Mouse (Mus musculus): Measurements from ENCODE around the gene Trim67. TPM values are rescaled to one million over a fixed set of nuclear protein-coding genes. Genes with fewer than 3 reads are reported as not detected.

Gene Trim67
- polyA plus RNA-seq, 1 experiment from 2014 or later = 0.70 TPM

DNA sequence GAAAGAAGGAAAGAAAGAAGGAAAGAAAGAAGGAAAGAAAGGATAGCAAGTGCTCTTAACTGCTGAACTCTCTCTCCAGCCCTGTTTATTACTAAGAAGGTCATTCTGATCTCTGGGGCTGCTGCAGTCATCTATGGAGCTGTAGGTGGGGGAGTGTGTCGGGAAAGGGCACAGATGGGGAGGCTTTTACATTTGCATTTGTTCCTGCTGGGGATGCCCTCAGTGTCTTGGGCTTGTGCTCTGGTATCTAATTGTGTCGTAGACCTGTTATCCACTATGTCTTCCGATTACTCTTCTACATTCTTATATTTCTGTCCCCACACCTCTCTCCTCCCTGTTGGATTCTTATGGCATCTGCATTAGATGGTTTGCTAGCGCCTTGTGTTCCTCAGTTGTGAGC, 13.1 kb downstream of the Trim67 start:
- Histone ChIP-seq H3K4me1 (ENCODE audit: insufficient read depth) (no peaks in the 10 kb centered on the region), H3K27me3 (ENCODE audit: insufficient read depth, low read length) (no peaks in the 10 kb centered on the region), H3K9me3 (ENCODE audit: low read depth, low read length) (no peaks in the 10 kb centered on the region), H3K4me2 (no peak overlapping the region), H3K36me3 (ENCODE audit: insufficient read depth) (no peaks in the 10 kb centered on the region), H3K27ac (ENCODE audit: low read depth) (no peak overlapping the region), H3K9ac (no peak overlapping the region), H3K4me3 (ENCODE audit: low read depth, low read length) (no peak overlapping the region)
- no peak for TF ChIP-seq CTCF (IDR thresholded peaks at IDR 0.05; ENCODE audit: low read depth)
- DNase-seq (no peak), ATAC-seq (ENCODE audit: insufficient read depth) (no peak)
- 81% methylated on average over 4 of the region's 4 CpGs for WGBS

DNA sequence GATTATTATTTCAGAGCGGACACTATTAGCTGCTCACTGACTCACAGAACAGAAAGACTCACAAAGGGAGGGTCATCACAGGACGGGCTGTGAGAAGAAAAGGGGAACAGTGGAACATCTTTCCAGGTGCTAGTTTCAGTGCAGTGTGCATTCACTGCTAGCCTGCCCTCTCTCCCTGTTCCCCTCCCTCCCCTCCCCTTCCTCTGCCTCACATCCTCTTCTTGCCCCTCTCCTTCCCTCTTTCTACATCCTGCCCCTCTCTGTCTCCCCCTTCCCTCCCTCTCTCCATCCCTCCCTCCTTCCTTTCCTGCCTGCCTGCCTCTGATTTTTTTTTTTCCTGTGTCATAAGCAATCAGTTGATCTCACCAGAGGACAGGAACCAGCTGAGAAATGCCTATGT, 16.5 kb downstream of the Trim67 start:
- DNase-seq = no peak
- H3K9me3 ChIP-seq (ENCODE audit: low read depth, low read length) = no peaks in the 10 kb centered on the region
- no peak overlapping the region for H3K27ac ChIP-seq (ENCODE audit: low read depth)
- H3K4me2 ChIP-seq = no peak overlapping the region
- no peaks in the 10 kb centered on the region for H3K4me1 ChIP-seq (ENCODE audit: insufficient read depth)
- WGBS = 55% methylated on average over 2 of the region's 2 CpGs
- H3K4me3 ChIP-seq (ENCODE audit: low read depth, low read length) = no peak overlapping the region
- H3K36me3 ChIP-seq (ENCODE audit: insufficient read depth) = no peaks in the 10 kb centered on the region
- TF ChIP-seq CTCF (IDR thresholded peaks at IDR 0.05; ENCODE audit: low read depth) = no peak
- ATAC-seq (ENCODE audit: insufficient read depth) = no peak
- H3K27me3 ChIP-seq (ENCODE audit: insufficient read depth, low read length) = no peaks in the 10 kb centered on the region
- no peak overlapping the region for H3K9ac ChIP-seq

DNA sequence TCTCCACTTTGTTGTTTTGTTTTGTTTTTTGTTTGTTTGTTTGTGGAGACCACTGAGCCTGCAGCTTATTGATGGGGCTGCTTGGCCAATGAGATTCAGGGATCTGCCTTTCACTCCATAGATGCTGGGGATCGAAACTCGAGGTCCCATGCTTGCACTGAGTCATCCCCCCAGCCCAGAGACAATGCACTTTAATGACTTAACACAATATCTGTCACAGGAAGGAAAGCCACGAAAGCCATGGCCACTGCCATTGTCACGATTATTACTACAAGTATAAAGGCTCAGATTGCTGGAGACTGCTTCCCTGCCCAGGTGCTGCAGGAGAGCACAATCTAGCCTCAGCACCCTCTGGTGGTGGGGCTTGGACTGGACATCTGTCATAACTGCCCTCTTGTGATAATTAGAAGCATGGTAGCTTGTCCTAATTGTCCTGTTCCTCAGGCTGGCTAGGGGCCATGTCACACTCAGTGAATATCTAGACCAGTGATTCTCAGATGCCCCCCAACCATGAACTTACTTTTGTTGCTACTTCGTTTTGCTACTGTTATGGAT, 17.2 kb downstream of the Trim67 start:
- Histone ChIP-seq H3K4me2 (no peak overlapping the region), H3K9me3 (ENCODE audit: low read depth, low read length) (no peaks in the 10 kb centered on the region), H3K4me3 (ENCODE audit: low read depth, low read length) (no peak overlapping the region), H3K27me3 (ENCODE audit: insufficient read depth, low read length) (no peaks in the 10 kb centered on the region), H3K36me3 (ENCODE audit: insufficient read depth) (no peaks in the 10 kb centered on the region), H3K27ac (ENCODE audit: low read depth) (no peak overlapping the region), H3K9ac (no peak overlapping the region), H3K4me1 (ENCODE audit: insufficient read depth) (no peaks in the 10 kb centered on the region)
- ATAC-seq (ENCODE audit: insufficient read depth) = no peak
- WGBS = 52% methylated on average over 5 of the region's 5 CpGs
- TF ChIP-seq CTCF (IDR thresholded peaks at IDR 0.05; ENCODE audit: low read depth) = peak; percentile 43
- no peak for DNase-seq

DNA sequence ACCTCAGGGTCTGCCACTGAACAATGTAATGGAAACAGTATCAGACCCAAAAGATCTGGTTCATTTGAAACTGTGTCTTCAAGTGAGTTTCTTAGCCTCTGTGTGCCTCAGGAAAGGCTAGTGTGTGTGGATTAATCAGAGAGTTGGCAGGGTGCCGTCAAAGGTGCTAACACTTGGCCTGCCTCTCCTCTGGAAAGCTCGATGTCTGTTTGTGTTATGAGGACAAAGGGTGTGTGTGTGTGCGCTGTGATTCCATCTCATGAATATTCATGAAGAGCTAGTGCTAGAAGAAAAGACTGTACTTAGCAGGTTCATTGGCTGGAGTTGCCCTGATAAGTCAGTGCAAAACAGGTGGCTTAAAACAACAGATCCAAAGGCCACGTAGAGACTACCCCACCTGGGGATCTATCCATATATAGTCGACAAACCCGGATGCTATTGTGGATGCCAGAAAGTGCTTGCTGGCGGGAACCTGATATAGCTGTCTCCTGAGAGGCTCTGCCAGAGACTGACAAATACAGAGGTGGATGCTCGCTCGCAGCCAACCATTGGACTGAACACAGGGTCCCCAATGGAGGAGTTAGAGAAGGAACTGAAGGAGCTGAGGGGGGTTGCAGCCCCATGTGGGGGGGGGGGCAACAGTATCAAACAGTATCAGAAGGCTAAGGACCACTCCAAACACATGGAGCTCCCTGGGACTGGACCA, 17.9 kb downstream of the Trim67 start:
- DNase-seq (no peak), ATAC-seq (ENCODE audit: insufficient read depth) (no peak)
- H3K4me3 ChIP-seq (ENCODE audit: low read depth, low read length) = no peak overlapping the region
- no peaks in the 10 kb centered on the region for H3K4me1 ChIP-seq (ENCODE audit: insufficient read depth)
- no peaks in the 10 kb centered on the region for H3K27me3 ChIP-seq (ENCODE audit: insufficient read depth, low read length)
- H3K27ac ChIP-seq (ENCODE audit: low read depth) = no peak overlapping the region
- H3K9me3 ChIP-seq (ENCODE audit: low read depth, low read length) = no peaks in the 10 kb centered on the region
- no peak for TF ChIP-seq CTCF (IDR thresholded peaks at IDR 0.05; ENCODE audit: low read depth)
- H3K9ac ChIP-seq = no peak overlapping the region
- no peak overlapping the region for H3K4me2 ChIP-seq
- H3K36me3 ChIP-seq (ENCODE audit: insufficient read depth) = no peaks in the 10 kb centered on the region
- 37% methylated on average over 9 of the region's 9 CpGs for WGBS

DNA sequence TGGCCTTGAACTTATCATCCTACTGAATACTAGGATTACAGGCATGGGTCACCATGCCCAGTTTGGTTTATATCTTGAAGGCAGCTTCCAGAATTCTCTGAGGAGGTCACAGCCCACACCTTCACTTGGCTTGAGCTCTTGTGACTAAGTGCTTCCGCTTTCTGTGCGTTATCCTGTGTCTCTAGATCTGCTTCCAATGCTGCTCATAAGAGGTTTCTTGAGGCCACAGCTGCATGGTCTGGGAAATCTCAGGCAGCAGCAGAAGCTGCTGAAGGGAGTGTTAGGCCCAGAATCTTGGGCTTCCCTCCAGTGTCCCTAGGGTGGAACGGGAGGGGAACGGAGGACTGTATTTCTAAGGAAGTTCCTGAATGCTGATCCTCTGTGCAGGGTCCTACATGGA, 20.4 kb downstream of the Trim67 start:
- H3K27me3 ChIP-seq (ENCODE audit: insufficient read depth, low read length) = no peaks in the 10 kb centered on the region
- TF ChIP-seq CTCF (IDR thresholded peaks at IDR 0.05; ENCODE audit: low read depth) = no peak
- H3K4me3 ChIP-seq (ENCODE audit: low read depth, low read length) = no peak overlapping the region
- no peak overlapping the region for H3K9ac ChIP-seq
- no peak for DNase-seq
- H3K36me3 ChIP-seq (ENCODE audit: insufficient read depth) = no peaks in the 10 kb centered on the region
- whole genome bisulfite sequencing = 84% methylated on average over 4 of the region's 4 CpGs
- no peak for ATAC-seq (ENCODE audit: insufficient read depth)
- no peak overlapping the region for H3K4me2 ChIP-seq
- H3K9me3 ChIP-seq (ENCODE audit: low read depth, low read length) = peaks cover 7% of the 10 kb centered on the region; the same call in 1 of the 2 replicates
- H3K4me1 ChIP-seq (ENCODE audit: insufficient read depth) = no peaks in the 10 kb centered on the region
- no peak overlapping the region for H3K27ac ChIP-seq (ENCODE audit: low read depth)

DNA sequence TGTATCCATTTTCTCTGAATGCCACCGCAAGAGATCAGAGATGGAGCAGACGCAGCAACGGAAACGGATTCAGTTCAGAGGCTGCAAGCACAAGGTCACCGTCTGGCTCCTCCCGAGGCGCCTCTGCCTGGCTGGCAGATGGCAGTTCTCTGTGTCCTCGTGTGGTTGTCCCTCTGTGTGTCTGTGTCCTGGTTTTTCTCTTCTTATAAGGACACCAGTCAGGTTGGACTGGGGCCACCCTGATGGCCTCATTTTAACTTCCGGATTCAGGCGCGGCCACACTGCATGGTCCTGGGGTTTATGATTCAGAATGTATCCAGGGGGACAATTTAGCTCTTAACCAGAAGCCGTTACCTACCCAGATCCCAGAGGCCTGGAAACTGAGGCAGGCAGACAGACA, 23.0 kb downstream of the Trim67 start:
- 75% methylated on average over 12 of the region's 12 CpGs for WGBS
- H3K4me1 ChIP-seq (ENCODE audit: insufficient read depth) = no peaks in the 10 kb centered on the region
- TF ChIP-seq CTCF (IDR thresholded peaks at IDR 0.05; ENCODE audit: low read depth) = no peak

DNA sequence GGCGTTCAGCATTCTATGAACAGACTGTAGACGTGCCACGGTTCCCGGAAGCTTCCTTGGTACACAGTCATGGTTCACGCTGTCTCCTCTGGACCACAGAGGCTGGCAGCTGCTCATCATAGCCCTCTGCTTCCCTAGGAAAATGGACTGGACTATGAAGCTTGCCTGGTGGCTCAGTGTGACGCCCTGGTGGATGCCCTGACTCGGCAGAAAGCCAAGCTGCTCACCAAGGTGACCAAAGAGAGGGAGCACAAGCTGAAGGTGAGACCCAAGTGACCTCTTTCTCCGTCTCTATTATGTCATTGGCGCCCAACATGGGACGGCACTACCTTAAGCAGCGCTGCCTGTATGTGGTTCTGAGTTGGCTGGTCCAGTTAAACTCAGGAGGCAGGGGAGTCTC, 24.0 kb downstream of the Trim67 start:
- Histone ChIP-seq H3K9me3 (ENCODE audit: low read depth, low read length) (peaks cover 7% of the 10 kb centered on the region; the same call in 1 of the 2 replicates), H3K9ac (no peak overlapping the region), H3K27ac (ENCODE audit: low read depth) (no peak overlapping the region), H3K4me3 (ENCODE audit: low read depth, low read length) (no peak overlapping the region), H3K4me1 (ENCODE audit: insufficient read depth) (no peaks in the 10 kb centered on the region), H3K36me3 (ENCODE audit: insufficient read depth) (no peaks in the 10 kb centered on the region), H3K27me3 (ENCODE audit: insufficient read depth, low read length) (no peaks in the 10 kb centered on the region), H3K4me2 (no peak overlapping the region)
- ATAC-seq (ENCODE audit: insufficient read depth) = no peak
- no peak for TF ChIP-seq CTCF (IDR thresholded peaks at IDR 0.05; ENCODE audit: low read depth)
- DNase-seq = no peak
- WGBS = 96% methylated on average over 11 of the region's 11 CpGs

More for the DNA sequence above, 23.0 kb downstream of the Trim67 start:
- DNase-seq (no peak), ATAC-seq (ENCODE audit: insufficient read depth) (no peak)
- H3K36me3 ChIP-seq (ENCODE audit: insufficient read depth) = no peaks in the 10 kb centered on the region
- no peaks in the 10 kb centered on the region for H3K27me3 ChIP-seq (ENCODE audit: insufficient read depth, low read length)
- H3K9ac ChIP-seq = no peak overlapping the region
- no peak overlapping the region for H3K4me3 ChIP-seq (ENCODE audit: low read depth, low read length)
- H3K9me3 ChIP-seq (ENCODE audit: low read depth, low read length) = peaks cover 7% of the 10 kb centered on the region; the same call in 1 of the 2 replicates
- no peak overlapping the region for H3K4me2 ChIP-seq
- H3K27ac ChIP-seq (ENCODE audit: low read depth) = no peak overlapping the region
